Comparison of ENCODE assay signal across 10 mouse cellular contexts in the genomic region with DNA sequence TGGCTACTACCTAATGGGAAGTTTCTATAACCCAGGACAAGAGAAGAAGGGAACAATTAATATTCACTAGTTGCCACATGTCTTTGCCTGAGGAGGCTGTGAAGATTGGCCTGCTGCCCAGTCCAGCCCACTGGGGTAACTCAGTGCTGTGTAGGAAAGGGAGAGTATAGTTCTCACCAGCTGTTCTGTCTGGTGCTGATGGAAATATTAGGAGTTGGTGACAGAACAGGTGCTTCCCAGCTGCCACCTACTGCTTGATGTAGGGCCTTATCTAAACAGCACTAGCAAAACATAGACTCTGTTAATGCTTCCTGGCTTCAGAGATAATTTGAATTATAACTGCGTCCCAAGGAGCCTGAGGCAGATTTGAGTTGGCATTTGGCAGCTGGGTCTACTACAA.
DNase-seq lines count a peak whose midpoint lies in the region; ATAC-seq lines count a peak whose summit lies in the region.
"Had no signal": no experiment of that assay in that cellular context is flagged by ENCODE, and none has a peak within 500 bp of the region (broad histone marks: within the 10 kb centered on the region; RNA-seq: fewer than 3 reads in every experiment).

No protein-coding gene starts in this region.

- no peaks in the 10 kb centered on the region for H3K36me3 ChIP-seq in forebrain, embryonic 11.5 days (ENCODE audit: control insufficient read depth, insufficient read depth, low read length)
- H3K36me3 ChIP-seq in forebrain, embryonic 10.5 days (replicated peaks): no peaks in the 10 kb centered on the region
- no peaks in the 10 kb centered on the region for H3K36me3 ChIP-seq in kidney, embryonic 16.5 days (ENCODE audit: insufficient read depth, low read length)
- H3K36me3 ChIP-seq: heart, embryonic 15.5 days had no signal

- H3K4me1 ChIP-seq in forebrain, embryonic 11.5 days (replicated peaks; ENCODE audit: control insufficient read depth, insufficient read depth, low read length): no peaks in the 10 kb centered on the region
- no peaks in the 10 kb centered on the region for H3K4me1 ChIP-seq in forebrain, embryonic 10.5 days
- no peaks in the 10 kb centered on the region for H3K4me1 ChIP-seq in kidney, embryonic 16.5 days (ENCODE audit: insufficient read depth, low read length)
- H3K4me1 ChIP-seq: heart, embryonic 15.5 days had no signal

- DNase-seq in forebrain, embryonic 11.5 days (ENCODE audit: low spot score): no peak
- DNase-seq in forebrain, embryonic 10.5 days (ENCODE audit: extremely low spot score, low spot score): no peak
- peak; percentile 15 for DNase-seq in right cerebral cortex, adult 18-20 months
- no peak for DNase-seq in right cerebral cortex, postnatal 25 days
- DNase-seq in mesoderm, embryonic 11.5 days (ENCODE audit: low read depth, low spot score): peak; percentile 22
- DNase-seq in telencephalon, adult 2 months (ENCODE audit: low read depth, low spot score): peak; percentile 3
- no peak for DNase-seq in testis, postnatal 10 days (ENCODE audit: low spot score)
- DNase-seq: thymus, adult 18-20 months had no signal

- WGBS in forebrain, embryonic 11.5 days: 87% methylated on average over 1 of the region's 1 CpGs
- WGBS in forebrain, embryonic 10.5 days: 75% methylated on average over 1 of the region's 1 CpGs
- WGBS in kidney, embryonic 16.5 days: 56% methylated on average over 1 of the region's 1 CpGs

- H3K4me3 ChIP-seq in forebrain, embryonic 11.5 days (ENCODE audit: low read depth, low read length): no peak overlapping the region
- no peak overlapping the region for H3K4me3 ChIP-seq in forebrain, embryonic 10.5 days
- no peak overlapping the region for H3K4me3 ChIP-seq in kidney, embryonic 16.5 days (ENCODE audit: low read length)
- H3K4me3 ChIP-seq: heart, embryonic 15.5 days had no signal

- no peak overlapping the region for H3K27ac ChIP-seq in forebrain, embryonic 11.5 days (ENCODE audit: low read depth, low read length)
- no peak overlapping the region for H3K27ac ChIP-seq in forebrain, embryonic 10.5 days
- no peak overlapping the region for H3K27ac ChIP-seq in kidney, embryonic 16.5 days (ENCODE audit: low read length)
- H3K27ac ChIP-seq: heart, embryonic 15.5 days had no signal

- no peak overlapping the region for H3K9ac ChIP-seq in forebrain, embryonic 11.5 days (ENCODE audit: low read length)
- no peak overlapping the region for H3K9ac ChIP-seq in kidney, embryonic 16.5 days (replicated peaks; ENCODE audit: low read length)
- H3K9ac ChIP-seq: heart, embryonic 15.5 days had no signal

- H3K4me2 ChIP-seq in forebrain, embryonic 11.5 days (ENCODE audit: low read depth, low read length, severe bottlenecking): no peak overlapping the region
- no peak overlapping the region for H3K4me2 ChIP-seq in kidney, embryonic 16.5 days (replicated peaks; ENCODE audit: low read depth, low read length)
- H3K4me2 ChIP-seq: heart, embryonic 15.5 days had no signal

- ATAC-seq in forebrain, embryonic 11.5 days (replicated peaks; ENCODE audit: low FRiP score): peak; percentile 51; the same call in 1 of the 2 replicates
- no peak for ATAC-seq in kidney, embryonic 16.5 days (ENCODE audit: low FRiP score, low TSS enrichment)

- no peaks in the 10 kb centered on the region for H3K27me3 ChIP-seq in forebrain, embryonic 11.5 days (ENCODE audit: control insufficient read depth, insufficient read depth, low read length)
- no peaks in the 10 kb centered on the region for H3K27me3 ChIP-seq in forebrain, embryonic 10.5 days (ENCODE audit: poor library complexity, severe bottlenecking)
- no peaks in the 10 kb centered on the region for H3K27me3 ChIP-seq in kidney, embryonic 16.5 days (ENCODE audit: insufficient read depth, low read length)
- H3K27me3 ChIP-seq: heart, embryonic 15.5 days had no signal

- no peaks in the 10 kb centered on the region for H3K9me3 ChIP-seq in forebrain, embryonic 11.5 days (ENCODE audit: control insufficient read depth, low read length)
- H3K9me3 ChIP-seq in forebrain, embryonic 10.5 days: no peaks in the 10 kb centered on the region
- no peaks in the 10 kb centered on the region for H3K9me3 ChIP-seq in kidney, embryonic 16.5 days (ENCODE audit: low read length)
- H3K9me3 ChIP-seq: heart, embryonic 15.5 days had no signal

Comparison
In these comparisons a context has a peak if more than half of its experiments do, and no peak if none do; other contexts are left out.
1. DNase-seq: peak in right cerebral cortex, adult 18-20 months (single experiment), mesoderm, embryonic 11.5 days (single experiment) and telencephalon, adult 2 months (single experiment); none in forebrain, embryonic 11.5 days (single experiment), forebrain, embryonic 10.5 days (single experiment), right cerebral cortex, postnatal 25 days (single experiment) and testis, postnatal 10 days (single experiment).